Mouse (Mus musculus) kidney, embryonic 14.5 days (tissue): ENCODE measurements around the gene Lrig2. TPM values are rescaled to one million over a fixed set of nuclear protein-coding genes. Genes with fewer than 3 reads are reported as not detected.

ENCODE experiments used
- ATAC-seq: fragments of 200-750 bp; cut with Nextera tagmentation; 2 replicates; pipeline ENCODE4 v1.8.0; 2017; ENCODE audit warnings: moderate number of reproducible peaks, mild to moderate bottlenecking, moderate TSS enrichment, moderate library complexity; ENCODE audit not compliant: low FRiP score, low TSS enrichment
- H3K27ac ChIP-seq: fragments of 300-500 bp; sonication (generic); 2 replicates; pipeline ENCODE4 v1.5.1; 2014; ENCODE audit warnings: low read depth, mild to moderate bottlenecking, low read length, moderate library complexity, mixed read lengths
- H3K27me3 ChIP-seq: fragments of 300-500 bp; sonication (generic); 2 replicates; pipeline ENCODE4 v1.6.1; 2014; ENCODE audit warnings: mild to moderate bottlenecking, low read length; ENCODE audit not compliant: control insufficient read depth, insufficient read depth
- H3K36me3 ChIP-seq: fragments of 300-500 bp; sonication (generic); 2 replicates; pipeline ENCODE4 v1.6.1; 2014; ENCODE audit warnings: low read length, mixed read lengths; ENCODE audit not compliant: control insufficient read depth, insufficient read depth
- H3K4me1 ChIP-seq: fragments of 300-500 bp; sonication (generic); 2 replicates; pipeline ENCODE4 v1.6.1; 2014; ENCODE audit warnings: low read length, mixed read lengths; ENCODE audit not compliant: control insufficient read depth, insufficient read depth
- H3K4me2 ChIP-seq: fragments of 300-500 bp; sonication (generic); replicated peaks from 2 replicates; pipeline ENCODE4 v1.6.1; 2014; ENCODE audit warnings: low read depth, mild to moderate bottlenecking, low read length
- H3K4me3 ChIP-seq: fragments of 300-500 bp; sonication (generic); 2 replicates; pipeline ENCODE4 v1.5.1; 2014; ENCODE audit warnings: mild to moderate bottlenecking, low read length
- H3K9ac ChIP-seq: fragments of 300-500 bp; sonication (generic); 2 replicates; pipeline ENCODE4 v1.6.1; 2014; ENCODE audit warnings: low read depth, mild to moderate bottlenecking, low read length, moderate library complexity
- H3K9me3 ChIP-seq: fragments of 300-500 bp; sonication (generic); 2 replicates; pipeline ENCODE4 v1.6.1; 2016; ENCODE audit warnings: low read length; ENCODE audit not compliant: control insufficient read depth
- WGBS: fragments of 180-500 bp; shearing (Covaris S2); extraction: QIAGEN DNeasy Blood & Tissue Kit; methylation state at CpG from one replicate; pipeline ENCODE4 v1.1.7; 2014; 5-methylcytosine and 5-hydroxymethylcytosine counted together
- polyA plus RNA-seq: library from polyadenylated mRNA; unstranded; fragments of >200 nt; fragmentation: Nextera tagmentation; extraction: Ambion mirVana; gene quantifications from 2 replicates; pipeline ENCODE4 v1.2.1, GENCODE M21; 2014

Lrig2 gene
- polyA plus RNA-seq, 1 experiment from 2014 or later, result 25.6 TPM

DNA sequence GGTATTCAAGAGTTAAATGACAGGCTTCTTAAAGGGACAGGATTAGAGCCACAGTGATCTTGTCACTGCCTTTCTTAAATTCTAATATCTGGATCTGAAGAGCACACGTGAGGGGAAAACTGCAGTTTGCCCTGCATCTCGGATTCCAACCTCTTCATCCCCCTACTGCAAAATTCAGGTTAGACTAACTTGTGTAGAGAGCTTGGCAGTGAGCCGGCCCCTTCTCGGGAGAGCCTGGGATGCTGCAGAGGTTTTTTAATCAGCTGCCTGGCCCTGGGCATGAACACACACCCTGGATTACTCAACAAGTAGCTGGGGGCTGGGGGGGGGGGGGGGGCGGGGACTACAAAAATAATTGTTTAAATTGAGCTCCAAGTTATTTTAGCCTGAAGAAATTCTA lies 69.4 kb downstream of the Lrig2 start:
- no peaks in the 10 kb centered on the region for H3K36me3 ChIP-seq
- peak overlapping the region; percentile 26; the same call in 1 of the 2 replicates for H3K4me2 ChIP-seq
- no peak overlapping the region for H3K27ac ChIP-seq
- H3K4me1 ChIP-seq, result 0 out of 2 replicates have a peak, but pooled peaks cover 5% of the 10 kb centered on the region
- ATAC-seq, result peak; percentile 3; the same call in 1 of the 2 replicates
- 31% methylated on average over 5 of the region's 5 CpGs for WGBS
- no peaks in the 10 kb centered on the region for H3K27me3 ChIP-seq
- H3K4me3 ChIP-seq, result no peak overlapping the region
- H3K9me3 ChIP-seq, result no peaks in the 10 kb centered on the region
- H3K9ac ChIP-seq, result peak overlapping the region; percentile 44; the same call in 1 of the 2 replicates

DNA sequence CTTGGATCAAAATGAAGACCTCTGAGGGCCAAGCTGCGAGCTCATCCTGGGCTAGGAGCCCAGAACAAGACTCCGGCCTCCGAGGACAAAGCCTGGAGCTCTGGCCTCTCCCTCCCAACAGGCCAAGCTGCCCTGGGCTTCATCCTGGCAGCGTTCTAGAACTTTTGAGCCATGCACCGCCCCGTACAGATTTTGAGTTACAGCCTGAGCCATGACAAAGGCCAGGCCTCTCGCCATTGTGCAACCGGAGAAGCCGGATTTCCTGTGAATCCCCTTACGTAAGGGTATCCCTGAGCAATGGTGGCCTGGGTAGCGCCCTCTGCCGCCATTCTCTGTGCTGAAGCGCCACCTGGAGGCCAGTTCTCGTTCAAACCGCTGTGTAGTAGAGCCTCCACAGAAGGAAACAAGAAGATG lies 69.8 kb downstream of the Lrig2 start:
- ATAC-seq, result peak; percentile 95
- peak overlapping the region; percentile 47 for H3K9ac ChIP-seq
- no peaks in the 10 kb centered on the region for H3K27me3 ChIP-seq
- WGBS, result 12% methylated on average over 15 of the region's 15 CpGs
- no peaks in the 10 kb centered on the region for H3K9me3 ChIP-seq
- 0 out of 2 replicates have a peak, but pooled peaks cover 5% of the 10 kb centered on the region for H3K4me1 ChIP-seq
- H3K4me3 ChIP-seq, result peak overlapping the region; percentile 12; the same call in 1 of the 2 replicates
- H3K36me3 ChIP-seq, result no peaks in the 10 kb centered on the region
- H3K27ac ChIP-seq, result peak overlapping the region; percentile 24; the same call in 1 of the 2 replicates
- H3K4me2 ChIP-seq, result peak overlapping the region; percentile 32; the same call in 1 of the 2 replicates

DNA sequence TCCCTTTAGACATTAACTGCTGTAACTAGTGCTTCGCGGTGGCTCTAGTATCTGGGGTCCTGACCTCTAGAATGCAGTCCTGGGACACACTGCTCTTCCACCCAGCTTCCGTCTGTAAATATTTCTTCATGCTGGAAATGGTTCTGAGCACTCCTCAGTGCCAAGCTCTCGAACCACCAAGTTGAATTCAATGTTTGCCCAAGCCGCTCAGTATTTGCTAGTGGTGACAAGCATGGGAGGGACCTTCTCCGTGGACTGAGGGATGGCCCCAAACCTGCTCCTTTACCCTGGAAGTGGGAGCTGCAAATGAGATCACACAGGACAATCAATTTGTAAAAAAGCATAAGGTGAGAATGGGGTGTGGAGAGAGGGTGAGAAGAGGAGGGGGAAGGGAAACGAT lies 70.3 kb downstream of the Lrig2 start:
- H3K4me3 ChIP-seq, result no peak overlapping the region
- 0 out of 2 replicates have a peak, but pooled peaks cover 5% of the 10 kb centered on the region for H3K4me1 ChIP-seq
- no peaks in the 10 kb centered on the region for H3K27me3 ChIP-seq
- 74% methylated on average over 7 of the region's 7 CpGs for WGBS
- 0 out of 2 replicates have a peak overlapping the region, but pooled peaks have one; percentile 32 for H3K4me2 ChIP-seq
- H3K27ac ChIP-seq, result peak overlapping the region; percentile 24; the same call in 1 of the 2 replicates
- H3K9me3 ChIP-seq, result no peaks in the 10 kb centered on the region
- peak overlapping the region; percentile 47 for H3K9ac ChIP-seq
- ATAC-seq, result peak; percentile 38; the same call in 1 of the 2 replicates
- H3K36me3 ChIP-seq, result no peaks in the 10 kb centered on the region

DNA sequence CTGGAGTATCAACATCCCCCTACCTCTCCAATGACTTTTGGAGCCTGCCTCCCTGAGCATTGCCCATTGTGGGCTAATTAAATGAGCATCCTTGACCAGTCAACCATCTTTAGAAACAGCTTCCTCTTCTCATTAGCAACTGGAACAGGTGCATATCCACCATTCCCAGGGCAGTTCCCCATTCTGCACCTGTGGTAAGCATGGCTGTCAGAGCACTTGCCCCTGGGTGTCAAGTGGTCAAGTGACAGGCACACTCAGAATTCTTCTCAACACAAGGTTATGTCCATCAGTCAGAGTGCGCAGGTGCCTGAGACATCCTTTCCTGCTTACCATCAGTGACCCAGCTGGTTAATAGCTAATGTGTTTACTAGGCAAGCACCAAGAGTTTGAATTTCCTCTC lies 72.9 kb downstream of the Lrig2 start:
- ATAC-seq, result peak; percentile 6; the same call in 1 of the 2 replicates
- H3K4me2 ChIP-seq, result no peak overlapping the region
- 67% methylated on average over 1 of the region's 1 CpGs for WGBS

DNA sequence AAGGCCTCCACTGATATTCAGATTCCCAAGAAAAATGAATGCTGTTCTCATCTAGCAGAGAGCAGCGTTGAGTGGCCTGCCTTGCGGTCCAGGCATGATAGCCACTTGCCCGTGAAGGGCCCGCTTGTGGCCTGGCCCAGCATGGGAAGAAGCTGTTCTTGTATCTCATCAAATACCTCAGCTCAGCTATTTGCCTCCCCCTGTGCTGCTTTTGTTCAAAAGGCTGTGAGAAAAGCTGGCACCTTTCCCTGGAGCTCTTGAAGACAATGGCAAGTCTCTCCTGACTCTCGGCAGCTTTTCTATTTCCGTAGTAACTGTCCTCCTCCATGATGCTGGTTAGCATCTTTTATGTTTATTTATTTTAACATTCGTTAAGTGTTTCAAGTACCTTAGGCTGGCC lies 74.1 kb downstream of the Lrig2 start:
- no peaks in the 10 kb centered on the region for H3K27me3 ChIP-seq
- no peak overlapping the region for H3K27ac ChIP-seq
- no peak overlapping the region for H3K9ac ChIP-seq
- H3K4me3 ChIP-seq, result no peak overlapping the region
- 88% methylated on average over 7 of the region's 7 CpGs for WGBS
- no peaks in the 10 kb centered on the region for H3K36me3 ChIP-seq
- no peak for ATAC-seq
- H3K9me3 ChIP-seq, result no peaks in the 10 kb centered on the region
- no peak overlapping the region for H3K4me2 ChIP-seq
- H3K4me1 ChIP-seq, result 0 out of 2 replicates have a peak, but pooled peaks cover 9% of the 10 kb centered on the region

More for the DNA sequence above, 72.9 kb downstream of the Lrig2 start:
- Histone ChIP-seq H3K4me3 (no peak overlapping the region), H3K27me3 (no peaks in the 10 kb centered on the region), H3K4me1 (0 out of 2 replicates have a peak, but pooled peaks cover 9% of the 10 kb centered on the region), H3K9ac (no peak overlapping the region), H3K9me3 (no peaks in the 10 kb centered on the region), H3K27ac (no peak overlapping the region), H3K36me3 (no peaks in the 10 kb centered on the region)

DNA sequence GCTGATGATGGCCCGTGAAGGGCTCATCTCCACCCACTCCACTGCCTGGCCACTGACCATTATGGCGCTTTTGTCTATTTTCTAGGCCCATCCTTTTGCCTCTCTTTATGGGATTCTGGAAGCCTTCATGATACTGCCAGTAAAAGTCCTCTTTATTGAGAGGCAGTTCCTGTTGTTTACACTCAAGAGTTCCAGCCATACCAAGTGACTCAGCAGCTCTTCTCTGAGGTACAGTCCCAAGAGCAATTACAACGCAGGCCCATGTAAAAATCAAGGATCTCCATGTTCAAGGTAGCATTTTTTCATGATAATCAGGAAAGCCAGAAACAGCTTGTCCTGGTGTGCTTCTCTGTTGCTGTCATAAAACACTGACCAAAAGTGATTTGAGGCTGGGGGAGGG lies 75.8 kb downstream of the Lrig2 start:
- ATAC-seq, result no peak
- no peak overlapping the region for H3K4me3 ChIP-seq
- H3K4me1 ChIP-seq, result peaks cover 7% of the 10 kb centered on the region; the same call in 1 of the 2 replicates
- no peaks in the 10 kb centered on the region for H3K9me3 ChIP-seq
- 91% methylated on average over 3 of the region's 3 CpGs for WGBS
- H3K36me3 ChIP-seq, result no peaks in the 10 kb centered on the region
- H3K9ac ChIP-seq, result no peak overlapping the region
- no peaks in the 10 kb centered on the region for H3K27me3 ChIP-seq
- no peak overlapping the region for H3K27ac ChIP-seq
- H3K4me2 ChIP-seq, result no peak overlapping the region

DNA sequence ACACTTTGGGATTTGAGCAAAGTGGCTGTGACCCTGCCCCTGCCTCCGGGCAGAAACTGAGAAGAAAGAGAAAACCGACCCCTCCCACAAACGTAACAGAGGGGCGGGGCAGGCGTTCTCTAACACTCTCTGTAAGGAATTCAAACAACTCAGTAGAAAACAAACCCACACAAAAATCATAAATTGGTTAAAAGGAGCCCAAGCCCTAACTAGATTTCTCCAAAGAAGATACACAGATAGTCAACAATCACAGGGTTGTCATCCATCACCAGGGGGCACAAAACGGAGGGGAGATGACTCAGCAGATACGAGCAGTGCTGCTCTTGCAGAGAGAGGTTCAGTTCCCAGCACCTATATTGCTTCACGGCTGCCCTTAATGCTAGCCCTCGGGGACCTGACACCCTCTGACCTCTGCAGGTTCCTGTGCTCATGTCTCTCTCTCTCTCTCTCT lies 77.4 kb downstream of the Lrig2 start:
- no peaks in the 10 kb centered on the region for H3K27me3 ChIP-seq
- no peak overlapping the region for H3K27ac ChIP-seq
- no peak for ATAC-seq
- H3K9ac ChIP-seq, result no peak overlapping the region; the same call in 1 of the 2 replicates
- peaks cover 11% of the 10 kb centered on the region; the same call in 1 of the 2 replicates for H3K4me1 ChIP-seq
- H3K4me2 ChIP-seq, result peak overlapping the region; percentile 27
- no peaks in the 10 kb centered on the region for H3K36me3 ChIP-seq
- WGBS, result 2% methylated on average over 9 of the region's 9 CpGs
- H3K9me3 ChIP-seq, result no peaks in the 10 kb centered on the region
- peak overlapping the region; percentile 28 for H3K4me3 ChIP-seq

DNA sequence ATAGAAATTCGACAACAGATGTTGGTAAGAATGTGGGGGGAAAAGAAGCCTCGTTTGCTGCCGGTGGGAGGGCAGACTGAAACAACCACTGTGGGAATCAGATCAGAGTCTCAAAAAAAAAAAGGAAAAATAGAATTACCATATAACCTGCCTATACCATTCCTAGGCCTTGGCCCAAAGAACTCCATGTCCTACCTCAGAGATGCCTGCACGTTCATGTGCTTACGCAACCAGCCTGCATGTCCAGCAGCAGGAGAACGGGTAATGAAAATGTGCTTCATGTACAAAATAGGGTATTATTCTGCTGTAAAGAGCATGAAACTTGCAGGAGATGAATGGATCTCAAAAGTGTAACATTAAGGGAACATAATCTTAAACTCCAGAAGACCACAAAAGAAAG lies 79.1 kb downstream of the Lrig2 start:
- H3K4me2 ChIP-seq, result no peak overlapping the region
- H3K36me3 ChIP-seq, result no peaks in the 10 kb centered on the region
- ATAC-seq, result no peak
- no peaks in the 10 kb centered on the region for H3K9me3 ChIP-seq
- no peak overlapping the region for H3K27ac ChIP-seq
- 80% methylated on average over 6 of the region's 6 CpGs for WGBS
- H3K9ac ChIP-seq, result no peak overlapping the region
- H3K4me3 ChIP-seq, result no peak overlapping the region
- H3K27me3 ChIP-seq, result no peaks in the 10 kb centered on the region
- H3K4me1 ChIP-seq, result peaks cover 11% of the 10 kb centered on the region; the same call in 1 of the 2 replicates

DNA sequence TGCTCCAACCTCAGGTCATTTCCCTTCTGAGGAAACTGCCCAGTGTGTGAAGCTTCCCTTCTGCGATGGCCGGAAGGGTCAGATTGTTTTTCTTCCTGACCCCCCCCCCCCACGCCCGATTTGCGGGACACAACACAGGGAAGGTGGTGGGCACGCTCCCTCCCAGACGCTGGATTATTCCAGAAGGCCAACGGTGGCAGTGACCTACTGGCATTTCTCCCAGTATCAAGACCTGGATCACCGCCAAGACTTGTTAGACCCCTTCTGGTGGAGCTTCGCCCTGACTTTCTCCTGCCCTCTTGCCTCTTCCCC lies 79.9 kb downstream of the Lrig2 start:
- H3K4me1 ChIP-seq, result peaks cover 11% of the 10 kb centered on the region; the same call in 1 of the 2 replicates
- no peaks in the 10 kb centered on the region for H3K9me3 ChIP-seq
- no peak overlapping the region for H3K9ac ChIP-seq
- H3K4me3 ChIP-seq, result no peak overlapping the region
- H3K27me3 ChIP-seq, result no peaks in the 10 kb centered on the region
- H3K36me3 ChIP-seq, result no peaks in the 10 kb centered on the region
- H3K27ac ChIP-seq, result no peak overlapping the region; the same call in 1 of the 2 replicates
- H3K4me2 ChIP-seq, result no peak overlapping the region
- 33% methylated on average over 7 of the region's 10 CpGs for WGBS
- ATAC-seq, result no peak
